Mouse (Mus musculus) stomach, postnatal 0 days (tissue): ENCODE data around the gene Timm10. TPM values are rescaled to one million over a fixed set of nuclear protein-coding genes. Genes with fewer than 3 reads are reported as not detected.

ENCODE experiments used
- ATAC-seq: fragments of 200-750 bp; cut with Nextera tagmentation; 2 replicates; pipeline ENCODE4 v1.8.0; 2017; ENCODE audit not compliant: low FRiP score, low TSS enrichment
- DNase-seq: peaks from one replicate; pipeline ENCODE4 v3.0.0-alpha.2; 2016; ENCODE audit warnings: low spot score
- H3K27ac ChIP-seq: fragments of 300-500 bp; sonication (generic); replicated peaks from 2 replicates; pipeline ENCODE4 v1.5.1; 2014; ENCODE audit warnings: mild to moderate bottlenecking, control low read depth
- H3K27me3 ChIP-seq: fragments of 300-500 bp; sonication (generic); 2 replicates; pipeline ENCODE4 v1.6.1; 2014; ENCODE audit warnings: low read length; ENCODE audit not compliant: control insufficient read depth, insufficient read depth
- H3K36me3 ChIP-seq: fragments of 300-500 bp; sonication (generic); 2 replicates; pipeline ENCODE4 v1.6.1; 2014; ENCODE audit warnings: low read length, mixed read lengths; ENCODE audit not compliant: control insufficient read depth, insufficient read depth
- H3K4me1 ChIP-seq: fragments of 300-500 bp; sonication (generic); replicated peaks from 2 replicates; pipeline ENCODE4 v1.6.1; 2014; ENCODE audit warnings: antibody characterized with exemption; ENCODE audit not compliant: control insufficient read depth, insufficient read depth
- H3K4me2 ChIP-seq: fragments of 300-500 bp; sonication (generic); replicated peaks from 2 replicates; pipeline ENCODE4 v1.6.1; 2014; ENCODE audit warnings: low read depth, mild to moderate bottlenecking, control low read depth, moderate library complexity
- H3K4me3 ChIP-seq: fragments of 300-500 bp; sonication (generic); 2 replicates; pipeline ENCODE4 v1.5.1; 2014; ENCODE audit warnings: low read depth, low read length, control low read depth
- H3K9ac ChIP-seq: fragments of 300-500 bp; sonication (generic); 2 replicates; pipeline ENCODE4 v1.6.1; 2014; ENCODE audit warnings: mild to moderate bottlenecking, low read length, control low read depth, mixed read lengths
- H3K9me3 ChIP-seq: fragments of 300-500 bp; sonication (generic); 2 replicates; pipeline ENCODE4 v1.6.1; 2016; ENCODE audit warnings: low read length; ENCODE audit not compliant: control insufficient read depth
- CTCF ChIP-seq: IDR thresholded peaks from 2 replicates; pipeline ENCODE4 v1.5.1; 2016; ENCODE audit warnings: antibody characterized with exemption, low read depth, mild to moderate bottlenecking, moderate library complexity
- EP300 ChIP-seq: optimal IDR thresholded peaks from 2 replicates; pipeline ENCODE3; 2016; ENCODE audit warnings: antibody characterized with exemption
- WGBS: fragments of 180-500 bp; shearing (Covaris S2); extraction: QIAGEN DNeasy Blood & Tissue Kit; methylation state at CpG from one replicate; pipeline ENCODE4 v1.1.7; 2014; 5-methylcytosine and 5-hydroxymethylcytosine counted together
- polyA plus RNA-seq: library from polyadenylated mRNA; unstranded; fragments of >200 nt; fragmentation: Nextera tagmentation; extraction: Ambion mirVana; gene quantifications from 2 replicates; pipeline ENCODE4 v1.2.1, GENCODE M21; 2015

Gene Timm10
- polyA plus RNA-seq, 1 experiment from 2014 or later: 42.3 TPM

GRCm38 (mm10) chr2:84809330-84809729, 17.5 kb upstream of the Timm10 start:
- H3K4me2 ChIP-seq: no peak overlapping the region
- no peaks in the 10 kb centered on the region for H3K9me3 ChIP-seq
- ATAC-seq (no peak), DNase-seq (no peak)
- TF ChIP-seq EP300 (no peak), CTCF (no peak)
- no peaks in the 10 kb centered on the region for H3K36me3 ChIP-seq
- no peak overlapping the region for H3K9ac ChIP-seq
- 0 out of 2 replicates have a peak, but pooled peaks cover 2% of the 10 kb centered on the region for H3K4me1 ChIP-seq
- H3K27ac ChIP-seq: no peak overlapping the region
- no peak overlapping the region for H3K4me3 ChIP-seq
- no peaks in the 10 kb centered on the region for H3K27me3 ChIP-seq

- Histone ChIP-seq H3K27ac (no peak overlapping the region), H3K36me3 (no peaks in the 10 kb centered on the region), H3K4me3 (no peak overlapping the region), H3K4me1 (0 out of 2 replicates have a peak, but pooled peaks cover 2% of the 10 kb centered on the region), H3K9me3 (no peaks in the 10 kb centered on the region), H3K9ac (no peak overlapping the region), H3K4me2 (no peak overlapping the region), H3K27me3 (no peaks in the 10 kb centered on the region)
- DNase-seq (no peak), ATAC-seq (0 out of 2 replicates have a peak, but pooled peaks have one; percentile 4)
- WGBS: 73% methylated on average over 6 of the region's 6 CpGs
- TF ChIP-seq CTCF (no peak), EP300 (no peak)
These were observed 16.3 kb upstream of the Timm10 start for GRCm38 (mm10) chr2:84810526-84810885.

GRCm38 (mm10) chr2:84810886-84811577, 15.8 kb upstream of the Timm10 start:
- Histone ChIP-seq H3K4me2 (peak overlapping the region; percentile 53), H3K27me3 (no peaks in the 10 kb centered on the region), H3K4me1 (0 out of 2 replicates have a peak, but pooled peaks cover 2% of the 10 kb centered on the region), H3K27ac (0 out of 2 replicates have a peak overlapping the region, but pooled peaks have one; percentile 8), H3K9ac (no peak overlapping the region), H3K9me3 (no peaks in the 10 kb centered on the region), H3K4me3 (peak overlapping the region; percentile 35), H3K36me3 (no peaks in the 10 kb centered on the region)
- TF ChIP-seq EP300: no peak
- TF ChIP-seq CTCF: peak; percentile 87
- WGBS: 32% methylated on average over 26 of the region's 26 CpGs
- peak; percentile 90 for DNase-seq
- ATAC-seq: peak; percentile 80

- H3K36me3 ChIP-seq: no peaks in the 10 kb centered on the region
- no peak overlapping the region for H3K27ac ChIP-seq
- 67% methylated on average over 7 of the region's 7 CpGs for WGBS
- ATAC-seq: no peak
- DNase-seq: peak; percentile 29
- H3K9ac ChIP-seq: no peak overlapping the region
- no peaks in the 10 kb centered on the region for H3K27me3 ChIP-seq
- no peak overlapping the region for H3K4me3 ChIP-seq
- TF ChIP-seq CTCF (no peak), EP300 (no peak)
- no peaks in the 10 kb centered on the region for H3K9me3 ChIP-seq
- no peak overlapping the region for H3K4me2 ChIP-seq
- H3K4me1 ChIP-seq: 0 out of 2 replicates have a peak, but pooled peaks cover 2% of the 10 kb centered on the region
These were observed 14.9 kb upstream of the Timm10 start for GRCm38 (mm10) chr2:84811880-84812279.

- H3K27ac ChIP-seq: no peak overlapping the region
- TF ChIP-seq CTCF: no peak
- TF ChIP-seq EP300: no peak
- no peaks in the 10 kb centered on the region for H3K36me3 ChIP-seq
These were observed 14.1 kb upstream of the Timm10 start for GRCm38 (mm10) chr2:84812676-84813075.

GRCm38 (mm10) chr2:84819861-84820260, 6.9 kb upstream of the Timm10 start:
- Histone ChIP-seq H3K4me1 (no peaks in the 10 kb centered on the region), H3K4me3 (no peak overlapping the region), H3K27me3 (no peaks in the 10 kb centered on the region), H3K9me3 (no peaks in the 10 kb centered on the region), H3K4me2 (no peak overlapping the region), H3K36me3 (no peaks in the 10 kb centered on the region), H3K27ac (no peak overlapping the region), H3K9ac (no peak overlapping the region)
- 54% methylated on average over 3 of the region's 3 CpGs for WGBS
- no peak for TF ChIP-seq EP300
- no peak for TF ChIP-seq CTCF
- ATAC-seq (no peak), DNase-seq (no peak)

More at GRCm38 (mm10) chr2:84812676-84813075, 14.1 kb upstream of the Timm10 start:
- no peak overlapping the region for H3K9ac ChIP-seq
- H3K4me1 ChIP-seq: 0 out of 2 replicates have a peak, but pooled peaks cover 2% of the 10 kb centered on the region
- H3K9me3 ChIP-seq: no peaks in the 10 kb centered on the region
- H3K27me3 ChIP-seq: no peaks in the 10 kb centered on the region
- H3K4me3 ChIP-seq: no peak overlapping the region
- H3K4me2 ChIP-seq: no peak overlapping the region
- DNase-seq (no peak), ATAC-seq (no peak)
- 85% methylated on average over 6 of the region's 6 CpGs for whole genome bisulfite sequencing
